In genomic region chr3:126397985-126398630, GRCm38 (mm10) we compare ENCODE assay signal across 25 mouse cellular contexts. TPM values are rescaled to one million over a fixed set of nuclear protein-coding genes. Genes with fewer than 3 reads are reported as not detected.
DNase-seq lines count a peak whose midpoint lies in the region; ATAC-seq and TF ChIP-seq lines count a peak whose summit lies in the region.
"Had no signal": no experiment of that assay in that cellular context is flagged by ENCODE, and none has a peak within 500 bp of the region (broad histone marks: within the 10 kb centered on the region; RNA-seq: fewer than 3 reads in every experiment).

No protein-coding gene starts in this region.

- H3K27me3 ChIP-seq in heart, embryonic 12.5 days (replicated peaks) = no peaks in the 10 kb centered on the region
- H3K27me3 ChIP-seq in lung, postnatal 0 days (replicated peaks; ENCODE audit: insufficient read depth, low read length) = no peaks in the 10 kb centered on the region
- H3K27me3 ChIP-seq in heart, embryonic 15.5 days = no peaks in the 10 kb centered on the region
- H3K27me3 ChIP-seq in forebrain, embryonic 14.5 days (replicated peaks; ENCODE audit: control insufficient read depth, insufficient read depth, low read length) = no peaks in the 10 kb centered on the region
- H3K27me3 ChIP-seq: embryonic facial prominence, embryonic 12.5 days; forebrain, embryonic 13.5 days; limb, embryonic 15.5 days; Patski had no signal

- H3K4me3 ChIP-seq in heart, embryonic 12.5 days = no peak overlapping the region
- no peak overlapping the region for H3K4me3 ChIP-seq in lung, postnatal 0 days (ENCODE audit: low read depth, low read length)
- no peak overlapping the region for H3K4me3 ChIP-seq in heart, embryonic 15.5 days
- H3K4me3 ChIP-seq in forebrain, embryonic 14.5 days (ENCODE audit: low read depth, low read length) = no peak overlapping the region
- H3K4me3 ChIP-seq: embryonic facial prominence, embryonic 12.5 days; erythroblast, embryonic 14.5 days; forebrain, embryonic 13.5 days; layer of hippocampus, adult 2 months; limb, embryonic 15.5 days; midbrain, embryonic 10.5 days had no signal

- no peak for TF ChIP-seq CTCF in lung, postnatal 0 days (IDR thresholded peaks at IDR 0.05)

- H3K4me2 ChIP-seq in heart, embryonic 12.5 days = no peak overlapping the region
- no peak overlapping the region for H3K4me2 ChIP-seq in lung, postnatal 0 days (replicated peaks; ENCODE audit: low read depth, low read length)
- H3K4me2 ChIP-seq in heart, embryonic 15.5 days = no peak overlapping the region
- no peak overlapping the region for H3K4me2 ChIP-seq in forebrain, embryonic 14.5 days (ENCODE audit: low read length)
- H3K4me2 ChIP-seq: embryonic facial prominence, embryonic 12.5 days; forebrain, embryonic 13.5 days; limb, embryonic 15.5 days had no signal

- peak overlapping the region; percentile 76 for H3K27ac ChIP-seq in heart, embryonic 12.5 days (ENCODE audit: poor library complexity, severe bottlenecking)
- no peak overlapping the region for H3K27ac ChIP-seq in lung, postnatal 0 days (ENCODE audit: low read length)
- H3K27ac ChIP-seq in heart, embryonic 15.5 days = peak overlapping the region; percentile 29; the same call in 1 of the 2 replicates
- H3K27ac ChIP-seq in forebrain, embryonic 14.5 days (ENCODE audit: low read depth, low read length) = no peak overlapping the region
- H3K27ac ChIP-seq: embryonic facial prominence, embryonic 12.5 days; forebrain, embryonic 13.5 days; hindbrain, postnatal 0 days; kidney, postnatal 0 days; layer of hippocampus, adult 2 months; limb, embryonic 15.5 days; midbrain, embryonic 10.5 days; stomach, postnatal 0 days had no signal

- 16% methylated on average over 7 of the region's 7 CpGs for WGBS in heart, embryonic 12.5 days
- WGBS in lung, postnatal 0 days = 37% methylated on average over 7 of the region's 7 CpGs
- 22% methylated on average over 7 of the region's 7 CpGs for WGBS in heart, embryonic 15.5 days
- 78% methylated on average over 7 of the region's 7 CpGs for WGBS in forebrain, embryonic 14.5 days

- peaks cover 13% of the 10 kb centered on the region for H3K4me1 ChIP-seq in heart, embryonic 12.5 days (replicated peaks)
- no peaks in the 10 kb centered on the region for H3K4me1 ChIP-seq in lung, postnatal 0 days (ENCODE audit: insufficient read depth, low read depth, low read length)
- H3K4me1 ChIP-seq in heart, embryonic 15.5 days (replicated peaks) = 0 out of 2 replicates have a peak, but pooled peaks cover 5% of the 10 kb centered on the region
- no peaks in the 10 kb centered on the region; the same call in 1 of the 2 replicates for H3K4me1 ChIP-seq in forebrain, embryonic 14.5 days (ENCODE audit: control insufficient read depth, insufficient read depth, low read length)
- H3K4me1 ChIP-seq: embryonic facial prominence, embryonic 12.5 days; limb, embryonic 15.5 days; midbrain, embryonic 10.5 days had no signal

- ATAC-seq in heart, embryonic 12.5 days (ENCODE audit: insufficient number of reproducible peaks, low FRiP score) = peak; percentile 71
- ATAC-seq in lung, postnatal 0 days = no peak
- ATAC-seq in heart, embryonic 15.5 days (replicated peaks; ENCODE audit: insufficient number of reproducible peaks, insufficient read depth, low FRiP score, low read depth) = peak; percentile 53; the same call in 1 of the 2 replicates
- ATAC-seq in forebrain, embryonic 14.5 days = no peak
- ATAC-seq: intestine, postnatal 0 days; liver, postnatal 0 days; Patski had no signal

- H3K9me3 ChIP-seq in heart, embryonic 12.5 days (replicated peaks) = 0 out of 2 replicates have a peak, but pooled peaks cover 3% of the 10 kb centered on the region
- no peaks in the 10 kb centered on the region for H3K9me3 ChIP-seq in lung, postnatal 0 days (ENCODE audit: low read length)
- no peaks in the 10 kb centered on the region for H3K9me3 ChIP-seq in heart, embryonic 15.5 days (replicated peaks)
- H3K9me3 ChIP-seq in forebrain, embryonic 14.5 days (replicated peaks; ENCODE audit: control insufficient read depth, low read length) = no peaks in the 10 kb centered on the region
- H3K9me3 ChIP-seq: embryonic facial prominence, embryonic 12.5 days; forebrain, embryonic 13.5 days; limb, embryonic 15.5 days; midbrain, embryonic 10.5 days had no signal

- no peak for DNase-seq in heart, adult 8-10 months (ENCODE audit: low spot score)
- DNase-seq in lung, postnatal 0 days (ENCODE audit: low spot score) = peak; percentile 13
- no peak for DNase-seq in lung, postnatal 36 days
- no peak for DNase-seq in retina, embryonic 14.5 days (ENCODE audit: low spot score)
- no peak for DNase-seq in forebrain, embryonic 14.5 days (ENCODE audit: low spot score)
- DNase-seq: adrenal gland, postnatal 10 days; cerebellum, adult 9-10 months; gastrocnemius, postnatal 14 days; liver, postnatal 0 days; right cerebral cortex, postnatal 4 days had no signal

- no peak overlapping the region for H3K9ac ChIP-seq in heart, embryonic 12.5 days
- no peak overlapping the region for H3K9ac ChIP-seq in lung, postnatal 0 days (replicated peaks; ENCODE audit: low read depth)
- H3K9ac ChIP-seq in heart, embryonic 15.5 days = no peak overlapping the region
- H3K9ac ChIP-seq in forebrain, embryonic 14.5 days (ENCODE audit: low read length) = no peak overlapping the region
- H3K9ac ChIP-seq: embryonic facial prominence, embryonic 12.5 days; forebrain, embryonic 13.5 days; limb, embryonic 15.5 days; liver, postnatal 0 days had no signal

- no peaks in the 10 kb centered on the region for H3K36me3 ChIP-seq in heart, embryonic 12.5 days
- no peaks in the 10 kb centered on the region for H3K36me3 ChIP-seq in lung, postnatal 0 days (ENCODE audit: insufficient read depth, low read length)
- no peaks in the 10 kb centered on the region for H3K36me3 ChIP-seq in heart, embryonic 15.5 days
- H3K36me3 ChIP-seq in forebrain, embryonic 14.5 days (ENCODE audit: control insufficient read depth, insufficient read depth, low read length) = no peaks in the 10 kb centered on the region
- H3K36me3 ChIP-seq: embryonic facial prominence, embryonic 12.5 days; limb, embryonic 15.5 days; midbrain, embryonic 10.5 days had no signal

- no peak for TF ChIP-seq EP300 in lung, postnatal 0 days (IDR thresholded peaks at IDR 0.05)

RNA-seq across cellular contexts. Expression of gene Arsj, which starts 34.6 kb away (rescaled TPM):
- 0.63 and 0.80 TPM in 2 replicates for polyA plus RNA-seq in heart, embryonic 12.5 days (2016; fragmentation: Nextera tagmentation; extraction: Ambion mirVana)
- total RNA-seq in heart, adult 8-10 months (2022) = under 1 TPM; 0.27 to 0.49 (median 0.34) TPM
- 0.68 and 1.5 TPM in 2 replicates for polyA plus RNA-seq in lung, postnatal 0 days (2015; fragmentation: Nextera tagmentation; extraction: Ambion mirVana)
- polyA plus RNA-seq in heart, embryonic 15.5 days (2015; fragmentation: Nextera tagmentation; extraction: Ambion mirVana) = 0.95 and 1.1 TPM in 2 replicates
- 0.11 and 0.14 TPM in 2 replicates for polyA plus RNA-seq in forebrain, embryonic 14.5 days (2014; fragmentation: Nextera tagmentation; extraction: Ambion mirVana)
- total RNA-seq: hematopoietic stem cell, adult 5-6 weeks; neutrophil, adult 5-6 weeks had no signal
- polyA plus RNA-seq: erythroblast, embryonic 14.5 days; liver, postnatal 0 days had no signal

Comparison
In these comparisons a context has a peak if more than half of its experiments do, and no peak if none do; other contexts are left out.
1. ATAC-seq: peak in heart, embryonic 12.5 days (single experiment) and heart, embryonic 15.5 days (single experiment); none in lung, postnatal 0 days (single experiment) and forebrain, embryonic 14.5 days (single experiment).
2. H3K27ac ChIP-seq: peak in heart, embryonic 12.5 days (single experiment) and heart, embryonic 15.5 days (single experiment); none in lung, postnatal 0 days (single experiment) and forebrain, embryonic 14.5 days (single experiment).